Mouse (Mus musculus) heart, adult 2 months (tissue): ENCODE data around the gene Kbtbd2.

Source experiments
- CTCF ChIP-seq: fragments of 200-600 bp; IDR thresholded peaks from 2 replicates; pipeline ENCODE4 v1.8.1; 2022; ENCODE audit warnings: antibody characterized with exemption, mild to moderate bottlenecking, moderate library complexity
- EP300 ChIP-seq: fragments of 200-500 bp; IDR thresholded peaks from 2 replicates; pipeline ENCODE4 v1.6.1; 2011; ENCODE audit warnings: low read depth, low read length, control low read depth; ENCODE audit not compliant: insufficient read depth
- POLR2A ChIP-seq: fragments of 200-500 bp; IDR thresholded peaks from 2 replicates; pipeline ENCODE4 v1.6.1; 2011; ENCODE audit warnings: mild to moderate bottlenecking, low read depth, low read length, control low read depth; ENCODE audit not compliant: insufficient read depth

DNA sequence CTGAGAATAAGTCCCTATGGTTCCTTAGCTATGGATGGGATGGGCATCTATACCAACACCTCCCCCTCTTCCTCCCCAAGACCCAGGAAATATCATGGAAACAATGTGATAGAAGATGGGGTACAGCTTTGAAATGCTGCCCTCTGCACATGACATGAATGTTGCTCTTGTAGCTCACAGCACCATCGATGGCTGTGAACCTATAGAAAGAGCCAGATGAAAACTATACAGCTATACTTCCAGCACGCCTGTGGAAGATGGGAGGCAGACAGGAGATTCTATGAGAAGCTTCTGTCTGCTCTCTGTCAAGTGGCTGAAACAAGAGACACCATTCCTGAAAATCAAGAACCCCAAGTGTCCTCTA lies 21.5 kb upstream of the Kbtbd2 start:
- TF ChIP-seq CTCF (no peak), EP300 (no peak), POLR2A (no peak)
